Comparison of ENCODE assay signal across 1 mouse cellular context in the genomic region with DNA sequence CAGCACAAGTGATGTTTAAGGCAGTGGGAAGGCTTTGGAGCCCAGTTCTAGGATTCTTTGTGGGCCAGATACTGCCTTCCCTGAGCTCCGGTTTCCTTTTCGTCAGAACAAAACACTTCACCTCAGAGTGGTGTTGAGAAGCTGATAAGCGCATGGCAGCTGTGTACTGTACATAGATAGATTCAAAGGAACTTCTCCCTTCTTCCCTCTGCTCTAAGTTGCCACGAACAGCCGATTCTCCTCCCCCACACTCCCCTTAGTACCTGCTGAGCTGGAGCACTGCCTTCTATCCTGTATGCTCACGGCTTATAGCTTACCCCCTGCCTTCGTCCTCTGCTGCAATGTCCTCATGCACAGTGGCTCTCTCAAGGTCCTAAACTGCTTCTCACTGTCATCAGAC.
TF ChIP-seq lines count a peak whose summit lies in the region.

No protein-coding gene starts in this region.

TF ChIP-seq in MEL, 35 proteins besides CTCF, POLR2A, EP300 and RAD21:
- TF ChIP-seq POLR2AphosphoS2 (IDR thresholded peaks at IDR 0.05; ENCODE audit: low read length) (no peak), CHD2 (IDR thresholded peaks at IDR 0.05; ENCODE audit: low read length) (no peak), HCFC1 (IDR thresholded peaks at IDR 0.05; ENCODE audit: low read depth, low read length) (0 out of 2 replicates have a peak, but pooled peaks have one; percentile 17), TBP (IDR thresholded peaks at IDR 0.05; ENCODE audit: low read depth, low read length) (0 out of 2 replicates have a peak, but pooled peaks have one; percentile 33), BHLHE40 (IDR thresholded peaks at IDR 0.05; ENCODE audit: borderline replicate concordance, low read depth, low read length) (peak; percentile 49), NRF1 (IDR thresholded peaks at IDR 0.05; ENCODE audit: insufficient read depth, low read depth, low read length, poor library complexity, severe bottlenecking) (no peak), MYC (IDR thresholded peaks at IDR 0.05; ENCODE audit: low read depth, low read length) (peak; percentile 71), GATA1 (IDR thresholded peaks at IDR 0.05; ENCODE audit: low read depth, low read length) (peak; percentile 84), MAFK (IDR thresholded peaks at IDR 0.05; ENCODE audit: borderline replicate concordance, low read depth, low read length) (no peak), TCF12 (IDR thresholded peaks at IDR 0.05; ENCODE audit: low read depth, low read length) (peak; percentile 72), NELFE (IDR thresholded peaks at IDR 0.05; ENCODE audit: low read depth, low read length) (no peak), SIN3A (IDR thresholded peaks at IDR 0.05; ENCODE audit: low read length) (peak; percentile 73), MAZ (IDR thresholded peaks at IDR 0.05; ENCODE audit: low read depth, low read length) (0 out of 2 replicates have a peak, but pooled peaks have one; percentile 37), MAX (IDR thresholded peaks at IDR 0.05; ENCODE audit: low read length) (no peak), POLR2AphosphoS5 (IDR thresholded peaks at IDR 0.05; ENCODE audit: borderline replicate concordance, low read depth, low read length) (no peak), MYB (IDR thresholded peaks at IDR 0.05; ENCODE audit: low read depth, low read length) (no peak), CHD1 (IDR thresholded peaks at IDR 0.05; ENCODE audit: low read depth, low read length) (no peak), USF2 (IDR thresholded peaks at IDR 0.05; ENCODE audit: borderline replicate concordance in 1 of 2, insufficient read depth in 1 of 2, low read depth in 1 of 2, low read length in 2 of 2) (no peak), MEF2A (IDR thresholded peaks at IDR 0.05; ENCODE audit: extremely low read depth, insufficient replicate concordance, low read depth, low read length, poor library complexity, severe bottlenecking) (no peak), KAT2A (conservative IDR thresholded peaks at IDR 0.05; ENCODE audit: low read depth, low read length) (no peak), E2F4 (IDR thresholded peaks at IDR 0.05; ENCODE audit: borderline replicate concordance, low read depth, low read length) (no peak), UBTF (IDR thresholded peaks at IDR 0.05; ENCODE audit: borderline replicate concordance, insufficient read depth, low read depth, low read length) (no peak), ZKSCAN1 (IDR thresholded peaks at IDR 0.05; ENCODE audit: low read depth, low read length) (no peak), GABPA (IDR thresholded peaks at IDR 0.05; ENCODE audit: low read depth, low read length) (no peak), TAL1 (IDR thresholded peaks at IDR 0.05; ENCODE audit: low read length) (peak; percentile 60), MXI1 (IDR thresholded peaks at IDR 0.05; ENCODE audit: low read depth, low read length) (peak; percentile 59; the same call in 1 of the 2 replicates), ZC3H11A (IDR thresholded peaks at IDR 0.05; ENCODE audit: low read depth, low read length) (no peak), JUND (IDR thresholded peaks at IDR 0.05; ENCODE audit: low read depth, low read length) (no peak), ELF1 (IDR thresholded peaks at IDR 0.05; ENCODE audit: low read depth, low read length) (no peak), ZNF384 (IDR thresholded peaks at IDR 0.05; ENCODE audit: low read depth, low read length) (no peak), RCOR1 (IDR thresholded peaks at IDR 0.05; ENCODE audit: low read depth, low read length) (peak; percentile 79), ZMIZ1 (IDR thresholded peaks at IDR 0.05; ENCODE audit: low read depth, low read length) (no peak), ETS1 (IDR thresholded peaks at IDR 0.05; ENCODE audit: low read depth, low read length) (peak; percentile 75), USF1 (IDR thresholded peaks at IDR 0.05; ENCODE audit: low read depth, low read length) (no peak), SMC3 (IDR thresholded peaks at IDR 0.05; ENCODE audit: low read depth, low read length) (0 out of 2 replicates have a peak, but pooled peaks have one; percentile 5)
